Mouse (Mus musculus): ENCODE data around the gene Dpep2nb.
"Not testable (repeated sequence)": the region's sequence is repeated elsewhere in the genome, so short reads cannot be mapped to it uniquely, and the experiment has no call there.

Dpep2nb gene

DNA sequence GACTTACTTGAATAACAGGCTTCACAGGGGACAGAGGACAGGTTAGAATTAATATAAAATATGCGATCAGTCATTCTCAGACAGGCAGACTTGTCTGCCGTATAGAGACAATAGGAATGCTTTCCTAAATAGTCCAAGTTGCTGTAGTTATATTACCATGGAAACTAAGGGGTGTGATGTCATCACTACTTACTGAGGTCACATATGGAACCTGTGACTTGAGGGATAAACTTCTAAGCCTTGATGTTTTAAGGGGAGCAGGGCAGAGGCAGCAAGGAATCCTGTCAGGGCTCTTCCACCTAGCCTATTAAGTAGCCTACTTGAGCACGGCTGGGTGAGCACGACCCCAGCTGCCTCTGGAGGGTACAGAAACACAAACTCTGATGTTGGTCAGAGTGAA is at the start of gene Dpep2nb:
TSS of gene Dpep2nb (minus strand) at position 101 of the 400 bp plus-strand sequence.
- no peak for DNase-seq

DNA sequence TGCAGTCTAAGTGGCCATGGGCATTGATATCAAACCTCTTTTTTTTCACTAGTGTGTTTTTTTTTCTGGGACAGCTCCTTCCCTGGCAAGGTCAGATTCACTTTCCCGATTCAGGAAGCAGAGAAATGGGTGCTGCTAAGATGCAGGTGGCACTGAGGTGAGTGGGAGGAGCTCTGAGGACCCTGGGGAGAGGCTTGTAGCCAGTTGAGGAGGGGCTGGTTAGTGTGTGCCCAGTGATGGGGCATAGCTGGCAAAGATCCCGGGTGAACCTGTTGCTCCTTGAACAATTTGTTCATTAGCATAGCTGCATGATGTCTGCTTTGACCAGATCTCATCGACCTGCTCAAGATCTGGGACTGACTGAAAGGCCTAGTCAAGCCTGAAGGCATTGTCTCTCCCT is 49.3 kb upstream of the Dpep2nb start:
- no peak for DNase-seq

DNA sequence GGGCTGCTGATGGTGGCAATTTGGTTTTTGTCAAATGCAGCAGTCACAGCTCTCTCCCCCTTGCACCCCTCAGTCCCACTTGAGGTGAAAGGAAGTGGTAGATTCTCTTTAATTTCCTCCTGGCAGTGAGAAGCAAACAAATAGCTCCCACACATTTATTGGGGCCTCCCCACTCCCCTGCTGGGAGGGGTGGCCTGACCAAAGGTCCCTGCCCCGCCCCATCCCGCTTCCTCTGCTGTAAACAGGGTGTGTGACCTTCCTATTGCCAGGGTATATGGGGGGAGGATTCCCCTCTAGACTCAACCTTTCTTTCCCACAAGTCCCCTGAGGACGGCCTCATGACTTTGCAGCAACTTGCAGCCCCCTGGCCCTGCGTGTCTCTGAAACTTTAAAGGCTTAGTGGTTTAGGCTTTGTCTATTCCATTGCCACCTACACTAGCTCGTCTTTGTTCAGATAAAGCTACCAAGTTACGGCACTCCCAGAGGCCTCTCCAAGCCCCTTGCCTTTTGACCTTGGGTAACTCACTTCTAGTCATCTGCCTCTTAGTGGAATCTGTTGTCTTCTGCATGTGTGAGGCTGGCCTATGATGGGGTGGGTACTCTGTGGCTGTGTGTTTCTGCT is 48.5 kb upstream of the Dpep2nb start:
- DNase-seq, result no peak

DNA sequence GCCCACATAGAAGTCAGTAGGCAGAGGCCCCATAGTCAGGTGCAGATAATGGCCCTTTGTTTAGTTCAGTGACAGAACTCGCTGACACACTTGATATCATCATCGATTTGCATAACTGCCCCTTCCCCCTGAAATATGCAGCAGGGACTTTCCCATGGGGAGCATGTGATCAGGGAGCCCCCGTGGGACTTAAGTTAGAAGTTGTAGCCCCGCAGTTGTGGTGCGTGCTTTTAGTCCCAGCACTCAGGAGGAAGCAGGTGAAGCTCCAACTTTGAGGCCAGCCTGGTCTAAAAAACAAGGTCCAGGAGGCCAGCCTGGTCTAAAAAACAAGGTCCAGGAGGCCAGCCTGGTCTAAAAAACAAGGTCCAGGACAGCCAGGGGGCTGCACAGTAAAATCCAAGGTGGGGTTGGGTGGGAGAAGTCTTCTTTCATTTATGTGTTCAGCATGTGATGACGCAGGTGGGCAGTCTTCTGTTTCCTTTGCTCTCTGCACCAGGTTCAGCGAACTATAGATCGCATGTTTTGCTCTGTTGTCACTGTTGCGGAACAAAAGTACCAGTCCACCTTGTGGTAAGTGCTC is 46.8 kb upstream of the Dpep2nb start:
- DNase-seq, result no peak

DNA sequence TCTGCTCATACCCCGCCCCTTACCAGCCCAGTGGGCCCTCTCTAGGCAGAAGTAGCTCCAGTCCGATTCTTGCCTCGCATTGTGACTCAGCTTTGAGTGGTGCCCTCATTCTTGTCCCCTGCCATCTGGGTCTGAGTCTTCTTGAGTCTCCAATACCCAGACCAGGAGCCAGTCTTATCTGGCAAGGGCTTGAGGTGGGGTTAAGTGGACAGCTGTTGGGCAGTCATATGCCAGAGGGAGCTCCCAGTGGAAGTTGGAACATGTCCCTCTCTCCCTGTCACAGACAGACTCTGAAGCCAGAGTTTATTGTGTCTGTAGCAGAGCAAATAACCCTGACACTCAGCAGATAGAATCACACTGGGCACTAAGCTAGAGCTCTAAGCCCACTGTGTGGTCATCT is 45.3 kb upstream of the Dpep2nb start:
- DNase-seq, result no peak

DNA sequence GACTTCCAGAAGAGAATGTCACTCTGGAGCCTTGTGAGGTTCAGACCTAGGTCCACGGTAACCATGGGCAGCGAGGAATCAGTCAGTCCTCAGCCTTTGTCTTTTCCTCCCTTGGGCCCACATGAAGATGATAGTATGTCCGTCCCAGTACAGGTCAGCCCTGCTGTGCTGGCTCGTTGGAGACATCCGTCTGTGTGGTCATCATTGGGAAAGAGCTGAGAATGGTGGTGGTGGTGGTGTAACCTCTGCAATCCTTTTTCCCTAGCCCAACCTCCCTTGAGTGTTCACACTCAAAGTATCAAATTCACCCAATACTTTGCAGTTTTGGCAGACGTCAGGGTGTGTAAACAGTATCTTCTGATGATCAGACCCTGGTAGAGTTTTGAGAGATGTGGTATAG is 44.1 kb upstream of the Dpep2nb start:
- DNase-seq, result no peak

DNA sequence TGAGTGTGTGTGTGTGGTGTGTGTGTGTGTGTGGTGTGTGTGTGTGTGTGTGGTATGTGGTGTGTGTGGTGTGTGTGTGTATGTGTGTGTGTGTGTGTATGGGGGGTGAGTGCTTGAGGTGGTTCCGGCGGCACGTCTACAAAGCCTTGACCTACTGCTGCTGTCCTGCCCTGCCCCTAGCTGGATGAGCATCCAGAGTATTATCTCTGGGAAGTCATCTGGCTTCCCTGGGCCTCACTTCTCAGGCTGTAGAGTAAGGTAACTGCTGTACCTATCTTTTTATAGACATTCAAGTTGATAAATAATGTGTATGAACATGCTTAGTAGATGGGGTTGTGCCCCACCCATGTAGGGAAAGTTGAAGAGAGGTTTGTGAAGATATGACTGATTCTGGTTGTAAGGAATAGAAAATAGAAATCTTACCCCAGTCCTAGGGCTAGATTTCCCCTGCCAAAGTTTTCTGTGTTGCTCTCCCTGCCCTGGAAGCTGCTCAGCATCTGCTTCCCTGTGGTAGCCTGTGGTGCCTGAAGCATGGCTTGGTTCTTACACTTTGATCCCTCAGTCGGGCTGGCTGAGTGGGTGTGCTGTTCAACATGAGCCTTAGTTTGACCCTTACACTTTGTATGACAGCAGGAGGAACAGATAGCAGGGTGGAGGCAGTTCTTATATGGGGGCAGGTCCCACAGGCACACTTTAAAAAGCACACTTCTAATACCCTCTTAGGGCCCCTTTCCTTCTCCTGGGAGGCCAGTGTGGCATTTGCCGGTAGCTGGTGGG is 42.3 kb upstream of the Dpep2nb start:
- DNase-seq, result no peak

DNA sequence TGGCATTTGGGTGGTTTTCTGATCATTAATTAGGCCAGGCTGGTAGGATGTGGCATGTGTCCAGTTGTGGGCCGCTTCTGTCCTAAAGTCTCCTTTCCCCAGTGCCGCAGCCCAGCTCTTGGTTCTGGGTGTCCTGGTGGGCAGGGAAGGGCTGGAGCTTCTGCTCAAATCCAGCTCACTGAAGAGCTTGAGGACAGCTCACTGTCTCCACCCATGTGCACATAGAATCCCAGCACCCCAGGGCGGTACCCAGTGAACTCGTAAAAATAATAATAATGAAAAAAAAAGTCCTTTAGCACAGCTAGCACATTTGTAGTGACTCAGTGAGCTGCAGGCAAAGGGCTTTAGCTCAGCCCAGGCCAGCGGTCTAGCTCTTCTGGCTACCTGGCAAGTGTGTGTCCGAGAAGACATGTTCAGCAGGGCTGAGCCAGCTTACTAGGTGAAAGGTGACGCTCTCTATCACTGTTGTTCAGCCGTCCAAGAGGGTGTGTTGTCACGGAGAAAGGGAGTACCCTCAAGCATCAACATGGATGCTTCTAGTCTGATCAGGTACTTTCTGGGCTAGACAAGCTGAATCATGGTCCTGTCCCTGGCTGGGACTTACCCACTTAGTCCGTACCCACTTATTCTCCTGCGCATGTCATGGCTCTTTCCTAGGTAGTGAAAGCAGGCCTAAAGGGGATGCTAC is 41.2 kb upstream of the Dpep2nb start:
- DNase-seq, result no peak

DNA sequence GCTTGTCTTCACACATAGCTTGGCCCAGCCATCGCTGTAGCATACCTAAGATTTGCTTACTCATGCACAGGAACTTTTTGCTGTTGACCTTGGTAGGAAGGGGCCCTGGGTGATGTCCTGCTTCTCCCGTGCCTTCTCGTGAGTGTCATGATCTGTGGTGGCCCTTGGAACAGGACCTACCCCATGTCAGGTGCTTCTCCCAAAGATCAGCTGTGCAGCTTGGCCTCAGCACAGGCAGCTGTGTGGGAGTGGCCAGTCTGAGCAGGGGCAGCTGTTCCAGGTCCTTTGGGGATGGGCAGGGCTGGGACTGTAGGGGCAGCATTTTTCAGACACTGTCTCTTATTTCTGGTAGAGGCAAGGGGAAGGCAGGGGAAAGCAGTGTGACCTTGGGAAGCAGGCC is 38.4 kb upstream of the Dpep2nb start:
- no peak for DNase-seq

DNA sequence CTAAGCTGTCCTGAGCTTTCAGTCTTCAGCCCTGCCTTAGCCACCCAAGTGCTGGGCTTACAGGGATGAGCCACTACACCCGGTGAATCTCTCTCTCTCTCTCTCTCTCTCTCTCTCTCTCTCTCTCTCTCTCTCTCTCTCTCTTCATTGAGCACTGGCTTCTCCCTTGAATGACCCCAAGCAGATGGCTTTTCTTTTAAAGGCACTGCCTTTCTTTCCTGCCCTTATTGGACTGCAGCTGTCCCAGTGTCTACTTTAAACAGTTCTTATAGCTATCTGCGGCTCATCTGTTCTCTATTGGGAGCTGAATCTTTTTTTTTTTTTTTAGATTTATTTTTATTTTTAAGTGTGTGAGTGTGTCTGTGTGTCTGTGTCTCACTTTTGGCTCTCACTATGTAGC is 37.3 kb upstream of the Dpep2nb start:
- DNase-seq, result no peak

DNA sequence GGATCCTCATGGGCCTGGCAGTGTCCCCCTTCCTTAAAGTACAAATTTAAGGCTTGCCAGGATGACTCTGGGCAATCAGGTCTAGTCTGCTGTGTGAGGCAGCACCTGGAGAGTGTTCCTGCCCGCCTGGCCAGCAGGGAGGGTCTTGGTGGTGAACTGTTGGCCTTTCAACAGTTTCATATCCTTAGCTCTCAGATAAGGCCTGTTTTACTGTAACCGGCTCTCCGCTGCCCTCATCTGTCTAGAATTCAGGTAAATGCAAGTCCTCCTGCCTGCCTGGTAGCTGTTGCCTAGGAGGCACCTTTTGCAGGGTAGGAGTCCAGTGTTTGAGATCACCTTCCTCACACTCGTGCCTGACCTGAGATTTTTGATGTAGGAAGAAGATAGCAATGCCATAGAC is 34.4 kb upstream of the Dpep2nb start:
- no peak for DNase-seq

DNA sequence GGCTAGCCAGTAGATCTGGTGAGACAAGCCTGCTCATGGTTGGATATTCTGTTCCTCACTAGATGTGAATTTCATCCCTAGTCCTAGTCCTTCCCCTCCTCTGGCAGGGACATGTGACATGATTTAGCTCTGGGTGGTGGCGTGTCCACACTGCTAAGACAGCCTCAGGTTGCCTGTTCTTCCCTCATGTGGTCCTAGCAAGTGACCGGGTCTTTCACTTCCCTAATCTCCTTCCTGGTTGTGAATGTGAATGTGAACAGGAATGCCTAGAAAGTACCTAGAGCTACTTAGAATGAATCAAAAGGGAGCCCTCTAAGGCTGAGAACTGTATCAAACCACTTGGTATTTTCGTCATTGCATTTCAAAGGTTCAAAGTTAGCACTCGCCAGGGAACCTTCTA is 33.8 kb upstream of the Dpep2nb start:
- DNase-seq, result no peak

DNA sequence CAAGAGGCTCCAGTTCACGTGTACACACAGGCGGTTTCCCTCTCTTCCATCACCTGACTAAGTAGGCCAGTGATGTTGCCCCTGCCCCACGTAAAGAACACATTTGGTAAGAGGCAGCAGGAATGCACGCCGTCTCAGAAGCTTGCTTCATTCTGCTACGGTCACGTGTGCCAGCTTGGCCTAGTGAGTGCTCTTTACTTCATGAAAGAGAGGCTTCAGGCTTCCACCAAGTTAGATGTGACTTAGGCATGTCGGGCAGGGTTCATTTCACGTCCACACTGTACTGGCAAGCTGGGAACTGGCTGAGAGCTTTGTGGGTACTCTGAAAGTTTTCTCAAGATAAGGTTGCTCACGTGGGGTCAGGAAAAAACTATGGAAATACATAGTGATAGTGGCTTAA is 32.9 kb upstream of the Dpep2nb start:
- DNase-seq, result no peak

DNA sequence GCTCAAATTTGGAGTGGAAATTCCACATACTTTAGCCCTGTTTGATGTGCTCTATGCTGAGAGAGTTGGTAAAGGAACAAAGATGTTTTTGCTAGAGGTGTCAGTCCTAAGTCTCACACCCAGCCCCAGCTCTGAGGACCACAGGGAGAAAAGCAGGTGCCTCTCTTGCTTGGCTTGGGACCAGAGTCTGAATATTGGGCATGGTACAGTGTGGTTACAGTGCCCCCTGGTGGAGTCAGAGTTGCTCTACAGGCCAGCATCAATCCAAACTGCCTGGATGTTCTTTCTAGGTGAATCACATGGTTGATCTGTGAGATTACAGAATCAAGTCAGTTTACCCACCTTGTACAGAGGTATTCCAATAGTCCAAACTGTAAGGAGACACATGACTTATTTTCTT is 16.7 kb upstream of the Dpep2nb start:
- peak; percentile 74 to 91 for DNase-seq

DNA sequence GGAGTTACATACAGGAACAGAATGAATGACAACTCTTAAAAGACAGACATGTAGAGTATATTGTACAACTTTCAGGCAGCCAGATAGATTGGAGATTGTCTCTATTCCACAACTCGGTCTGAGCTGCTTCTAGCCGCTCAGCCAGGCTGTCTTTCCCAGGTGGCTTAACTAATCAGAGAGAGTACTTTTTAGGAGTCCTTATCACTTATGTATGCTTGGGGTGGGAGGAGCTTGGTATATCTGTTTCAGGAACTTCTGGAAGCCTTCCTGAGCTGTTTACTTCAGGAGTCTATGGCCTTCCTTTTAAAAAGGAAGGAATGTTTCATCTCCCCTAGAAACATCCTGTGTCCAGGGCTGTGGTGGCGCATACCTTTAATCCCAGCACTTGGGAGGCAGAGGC is 12.3 kb upstream of the Dpep2nb start:
- DNase-seq, result no peak

DNA sequence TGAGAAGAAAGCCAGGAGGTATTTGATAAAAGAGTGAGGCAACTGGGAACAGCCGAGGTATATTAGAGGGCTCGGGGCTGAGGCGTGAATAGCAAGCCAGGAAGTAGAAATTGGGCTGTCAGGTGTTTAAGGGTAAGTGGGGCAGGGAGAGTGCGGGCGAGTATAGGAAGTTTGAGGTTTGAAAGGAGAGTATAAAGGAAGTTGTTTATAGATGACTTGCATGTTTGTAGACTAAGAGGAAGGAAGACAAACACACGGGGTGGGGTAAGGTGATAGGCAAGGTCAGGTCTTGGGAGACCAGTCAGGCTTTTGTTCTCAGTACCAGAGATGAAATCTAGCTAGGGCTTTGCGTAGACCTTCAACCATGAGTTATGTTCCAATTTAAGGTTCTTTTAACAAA is 11.4 kb upstream of the Dpep2nb start:
- DNase-seq, result no peak

DNA sequence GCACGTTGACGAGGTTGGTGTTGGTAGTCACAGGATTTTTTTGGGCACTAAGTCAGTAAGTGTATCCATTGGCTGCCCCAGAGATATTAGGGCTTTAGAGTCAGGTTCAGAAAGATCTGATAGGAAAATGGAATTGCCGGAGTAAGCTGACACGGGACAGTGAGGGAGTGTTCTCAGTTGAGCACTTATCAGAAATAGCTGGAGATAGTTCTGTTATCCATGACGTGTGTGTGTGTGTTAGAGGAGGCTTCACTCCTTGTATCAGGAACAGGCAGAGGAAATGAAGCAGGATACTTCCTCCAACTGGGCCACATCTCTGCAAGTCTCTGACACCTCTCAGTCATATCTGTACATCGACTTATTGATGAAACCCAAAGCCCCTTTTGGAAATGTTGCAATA is 10.5 kb upstream of the Dpep2nb start:
- DNase-seq, result no peak

DNA sequence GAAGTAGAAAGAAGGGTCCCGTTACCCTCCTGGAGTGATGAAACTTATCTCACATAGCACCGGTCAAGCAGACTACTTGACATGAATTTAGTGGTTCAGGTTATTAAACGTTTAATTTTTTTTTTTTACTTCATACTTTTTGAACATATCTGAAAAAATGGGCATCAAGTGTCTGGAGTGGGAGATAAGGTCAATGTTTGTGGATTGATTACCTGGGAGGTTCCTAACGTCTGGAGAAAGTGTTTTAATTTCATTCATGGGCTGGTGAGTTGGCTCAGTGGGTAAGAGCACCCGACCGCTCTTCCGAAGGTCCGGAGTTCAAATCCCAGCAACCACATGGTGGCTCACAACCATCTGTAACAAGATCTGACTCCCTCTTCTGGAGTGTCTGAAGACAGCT is 6.4 kb upstream of the Dpep2nb start:
- not testable (repeated sequence) for DNase-seq

DNA sequence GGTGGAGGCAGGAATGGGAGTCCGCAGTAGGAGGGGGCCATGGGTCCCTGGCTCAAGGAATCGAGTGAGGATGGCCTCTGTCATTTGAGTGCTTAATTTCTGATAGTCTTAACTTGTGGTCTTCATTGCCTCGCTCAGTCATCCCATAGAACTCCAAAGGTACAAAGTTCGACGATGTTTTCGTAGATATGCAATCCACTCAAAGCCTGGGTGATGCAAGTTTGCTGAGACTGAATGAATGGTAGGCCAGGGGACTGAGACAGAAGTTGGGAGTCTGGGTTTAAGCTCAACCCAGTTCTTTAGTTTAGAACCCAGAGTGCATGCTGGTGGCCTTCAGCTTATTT is 5.8 kb upstream of the Dpep2nb start, which contains the start of gene Ddx28:
TSS of gene Ddx28 (minus strand) at position 240 of the 344 bp plus-strand sequence.
- no peak for DNase-seq

DNA sequence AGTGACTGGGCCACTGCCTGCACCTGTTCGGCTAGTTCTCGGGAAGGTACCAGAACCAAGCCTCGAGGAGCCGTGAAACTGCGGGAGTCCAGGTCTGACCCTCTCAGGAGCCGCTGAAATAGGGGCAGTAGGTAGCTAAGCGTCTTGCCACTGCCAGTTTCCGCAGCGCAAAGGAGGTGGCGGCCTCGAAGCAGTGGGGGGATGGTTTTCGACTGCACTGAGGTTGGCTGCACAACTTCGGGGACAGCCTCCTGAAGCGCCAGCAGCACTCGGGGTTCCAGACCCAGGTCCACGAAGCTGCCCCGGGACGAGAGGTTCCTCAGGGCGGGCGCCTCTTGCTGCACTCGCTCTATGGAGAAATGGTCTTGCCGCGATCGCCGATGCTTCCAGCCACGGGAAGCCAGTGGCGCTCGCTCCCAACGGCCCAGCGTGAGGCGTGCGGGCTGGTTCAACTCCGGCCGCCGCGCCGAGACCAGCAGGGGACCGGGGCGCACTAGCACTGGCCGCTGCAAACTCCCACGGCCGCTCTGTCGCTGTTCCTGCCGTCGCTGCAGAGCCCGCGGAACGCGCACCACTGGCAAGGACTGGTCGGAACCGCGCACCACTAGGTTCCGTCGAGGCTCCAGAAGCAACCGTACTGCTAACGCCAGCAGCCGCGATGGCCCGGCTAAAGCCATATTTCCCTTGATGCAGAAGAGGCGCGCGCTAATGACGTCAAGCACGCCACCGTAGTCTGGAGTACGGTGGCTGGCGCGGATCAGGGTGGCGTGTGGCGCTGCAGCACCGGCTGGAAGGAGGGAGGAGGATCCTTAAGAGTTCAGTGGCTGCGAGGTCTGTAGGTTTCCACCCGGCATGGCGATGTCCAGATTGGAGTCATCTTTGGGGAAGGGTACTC is 5.2 kb upstream of the Dpep2nb start:
- DNase-seq, result peak; percentile 89 to 97

DNA sequence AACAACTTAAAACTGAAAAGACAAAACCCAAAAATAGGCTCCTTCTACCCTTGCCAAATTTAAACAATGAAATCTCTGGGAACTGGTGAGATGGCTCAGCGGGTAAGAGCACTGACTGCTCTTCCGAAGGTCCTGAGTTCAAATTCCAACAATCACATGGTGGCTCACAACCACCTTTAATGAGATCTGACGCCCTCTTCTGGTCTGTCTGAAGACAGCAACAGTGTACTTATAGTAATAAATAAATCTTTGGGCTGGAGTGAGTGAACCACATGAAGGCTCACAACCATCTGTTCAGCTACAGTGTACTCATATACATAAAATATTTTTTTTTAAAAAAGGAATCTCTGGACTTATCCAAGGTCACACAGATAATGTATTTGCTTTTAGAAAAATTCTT is 2.1 kb upstream of the Dpep2nb start:
- DNase-seq, result not testable (repeated sequence)

DNA sequence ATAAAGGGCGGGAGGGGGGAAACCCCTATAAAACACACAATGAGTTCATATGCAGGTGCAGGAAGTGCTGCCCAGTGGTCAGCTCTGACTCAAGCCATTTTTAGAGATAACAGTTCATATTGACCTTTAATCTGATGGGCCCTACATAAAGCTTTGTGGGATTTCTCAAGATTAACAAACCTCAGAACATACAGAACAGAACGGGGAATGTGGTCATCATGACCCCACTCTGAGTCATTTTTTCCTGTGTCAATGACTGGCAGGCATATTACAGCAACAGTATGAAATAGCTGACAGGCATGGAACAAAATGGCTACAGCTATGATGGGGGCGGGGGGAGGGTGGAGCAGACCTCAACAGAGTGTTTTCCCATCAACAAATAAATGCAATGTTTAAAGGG is 1.4 kb upstream of the Dpep2nb start:
- no peak for DNase-seq

DNA sequence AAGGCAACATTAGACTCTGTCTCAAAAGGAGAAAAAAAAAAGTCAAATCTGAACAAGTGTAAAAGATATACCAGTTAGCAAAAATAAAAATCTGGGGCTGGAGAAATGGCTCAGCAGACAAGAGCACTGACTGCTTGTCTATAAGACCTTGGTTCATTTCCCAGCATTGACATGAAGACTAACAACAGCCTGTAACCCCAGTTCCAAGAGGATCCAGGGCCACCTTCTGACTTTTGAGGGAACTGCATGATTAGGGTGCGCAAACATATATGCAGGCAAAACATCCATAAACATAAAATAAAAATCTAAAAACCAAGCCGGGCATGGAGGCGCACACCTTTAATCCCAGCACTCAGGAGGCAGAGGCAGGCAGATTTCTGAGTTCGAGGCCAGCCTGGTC is 638 bp upstream of the Dpep2nb start:
- no peak for DNase-seq
